Mouse (Mus musculus) regulatory T cell (primary cell): ENCODE measurements at regions not wholly inside any gene's neighbourhood (a gene's known extent, or its start where the extent isn't known, plus 50 kb on each side); places are given as distances from the start of the nearest gene placed in this dataset.

Source experiments
- in situ Hi-C: fragments of 300-600 bp; cut with MboI, MseI; formaldehyde crosslinking; loops from one replicate; pipeline ENCODE4 v1.15.1; 2025; ENCODE audit warnings: high pct_unique_total_duplicates

- in situ Hi-C loops, result no loop called here
Measured at GRCm38 (mm10) chrX:12837821-12838220, 75.9 kb upstream of the Med14 start.

- in situ Hi-C loops, result no loop called here
Measured at GRCm38 (mm10) chrX:12834681-12835080, 72.8 kb upstream of the Med14 start.

GRCm38 (mm10) chrX:12832709-12833108 is 70.8 kb upstream of the Med14 start:
- in situ Hi-C loops, result no loop called here

- in situ Hi-C loops, result no loop called here
Measured at GRCm38 (mm10) chrX:12829165-12829564, 67.3 kb upstream of the Med14 start.

GRCm38 (mm10) chrX:12827299-12827872 is 65.5 kb upstream of the Med14 start:
- in situ Hi-C loops, result no loop called here

- in situ Hi-C loops, result no loop called here
Measured at GRCm38 (mm10) chrX:12826646-12827045, 64.8 kb upstream of the Med14 start.

- in situ Hi-C loops, result no loop called here
Measured at GRCm38 (mm10) chrX:12825262-12825661, 63.4 kb upstream of the Med14 start.

- in situ Hi-C loops, result no loop called here
Measured at GRCm38 (mm10) chrX:12824497-12824896, 62.6 kb upstream of the Med14 start.

- in situ Hi-C loops, result no loop called here
Measured at GRCm38 (mm10) chrX:12822777-12823176, 60.9 kb upstream of the Med14 start.

GRCm38 (mm10) chrX:12813083-12813660 is 51.3 kb upstream of the Med14 start:
- in situ Hi-C loops, result no loop called here
